Mouse (Mus musculus): ENCODE data around the gene Nufip2. TPM values are rescaled to one million over a fixed set of nuclear protein-coding genes. Genes with fewer than 3 reads are reported as not detected.
A peak's percentile ranks its signal among the peaks of the same experiment; 100 is the strongest.

The Nufip2 gene
- polyA plus RNA-seq, 1 experiment from 2014 or later: 4.7 TPM

- Histone ChIP-seq H3K36me3 (replicated peaks) (no peaks in the 10 kb centered on the region), H3K9ac (no peak overlapping the region), H3K4me2 (no peak overlapping the region), H3K9me3 (no peaks in the 10 kb centered on the region), H3K27ac (no peak overlapping the region), H3K4me1 (no peaks in the 10 kb centered on the region), H3K27me3 (replicated peaks) (no peaks in the 10 kb centered on the region), H3K4me3 (no peak overlapping the region)
- ATAC-seq (replicated peaks): no peak
- WGBS: 59% methylated on average over 4 of the region's 4 CpGs
Observed at GRCm38 (mm10) chr11:77673428-77673991, 12.4 kb upstream of the Nufip2 start.

DNA sequence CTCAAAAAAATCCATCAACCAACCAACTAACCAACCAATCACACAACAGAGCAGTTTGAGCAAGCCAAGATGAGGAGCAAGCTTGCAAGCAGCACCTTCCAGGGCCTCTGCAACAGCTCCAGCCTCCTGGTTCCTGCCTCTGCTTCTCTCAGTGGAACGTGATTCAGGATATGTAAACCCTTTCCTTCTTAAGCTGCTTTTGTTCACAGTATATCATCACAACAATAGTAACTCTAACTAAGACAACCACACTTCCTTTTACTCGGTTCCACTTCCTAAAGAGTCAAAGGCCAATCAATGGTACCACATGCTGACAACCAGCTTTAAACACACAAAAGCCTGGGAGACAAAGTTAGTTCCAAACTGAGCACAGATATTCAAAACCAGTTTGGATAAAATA, 5.9 kb upstream of the Nufip2 start:
- Histone ChIP-seq H3K4me1 (peaks cover 4% of the 10 kb centered on the region; the same call in 1 of the 2 replicates), H3K27me3 (replicated peaks) (no peaks in the 10 kb centered on the region), H3K27ac (no peak overlapping the region), H3K36me3 (replicated peaks) (no peaks in the 10 kb centered on the region), H3K4me3 (no peak overlapping the region), H3K4me2 (no peak overlapping the region), H3K9me3 (no peaks in the 10 kb centered on the region), H3K9ac (no peak overlapping the region)
- ATAC-seq (replicated peaks): no peak
- WGBS: 5% methylated on average over 2 of the region's 2 CpGs

DNA sequence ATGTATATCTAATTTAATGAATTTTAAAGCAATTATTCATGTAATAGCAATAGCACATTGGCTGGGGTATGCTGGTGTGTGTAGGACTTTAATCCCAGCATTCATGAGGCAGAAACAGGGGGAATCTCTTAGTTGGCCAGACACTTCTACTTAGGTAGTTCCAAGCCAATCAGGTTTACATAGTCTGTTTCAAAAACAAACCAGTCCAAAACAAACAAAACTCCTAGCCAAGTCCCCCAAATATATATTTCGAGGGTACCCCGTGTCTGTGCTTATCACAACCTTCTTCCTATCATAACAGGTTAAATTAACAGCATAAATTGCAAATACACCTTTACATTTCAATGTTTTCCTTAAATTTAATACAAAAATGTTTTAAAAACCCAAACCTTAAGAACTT, 1.1 kb upstream of the Nufip2 start:
- Histone ChIP-seq H3K4me2 (peak overlapping the region; percentile 62; the same call in 1 of the 2 replicates), H3K36me3 (replicated peaks) (no peaks in the 10 kb centered on the region), H3K9ac (no peak overlapping the region), H3K27ac (no peak overlapping the region), H3K27me3 (replicated peaks) (no peaks in the 10 kb centered on the region), H3K9me3 (no peaks in the 10 kb centered on the region), H3K4me1 (peaks cover 14% of the 10 kb centered on the region), H3K4me3 (no peak overlapping the region)
- WGBS: 68% methylated on average over 2 of the region's 2 CpGs
- ATAC-seq (replicated peaks): no peak

DNA sequence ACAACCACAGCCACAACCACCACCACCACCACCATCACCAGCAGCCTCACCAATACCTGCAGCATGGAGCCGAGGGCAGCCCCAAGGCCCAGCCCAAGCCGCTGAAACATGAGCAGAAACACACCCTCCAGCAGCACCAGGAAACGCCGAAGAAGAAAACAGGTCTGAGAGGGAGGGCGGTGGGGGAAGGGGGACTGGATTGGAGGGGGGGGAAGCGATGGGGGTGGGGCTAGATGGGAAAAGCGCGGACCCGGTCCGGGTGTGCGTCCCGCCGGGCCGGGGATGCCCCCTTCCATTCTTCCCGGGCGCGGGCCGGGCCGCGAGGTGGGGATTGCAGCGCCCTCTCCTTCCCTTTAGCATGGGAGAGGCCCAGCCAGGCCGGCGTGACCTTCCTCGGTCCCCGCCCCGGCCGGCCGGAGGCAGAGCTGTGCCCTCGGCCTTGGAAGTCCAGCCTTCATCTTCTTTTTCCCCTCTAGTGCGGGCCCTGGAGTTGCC, 438 bp downstream of the Nufip2 start:
- peak; percentile 70 for ATAC-seq (replicated peaks)
- H3K27ac ChIP-seq: peak overlapping the region; percentile 94
- no peaks in the 10 kb centered on the region for H3K27me3 ChIP-seq (replicated peaks)
- peak overlapping the region; percentile 79 for H3K9ac ChIP-seq
- no peaks in the 10 kb centered on the region for H3K9me3 ChIP-seq
- H3K4me2 ChIP-seq: peak overlapping the region; percentile 62
- peaks cover 17% of the 10 kb centered on the region for H3K4me1 ChIP-seq
- H3K36me3 ChIP-seq (replicated peaks): no peaks in the 10 kb centered on the region; the same call in 1 of the 2 replicates
- H3K4me3 ChIP-seq: peak overlapping the region; percentile 66
- under 1% methylated on average over 30 of the region's 30 CpGs for WGBS

DNA sequence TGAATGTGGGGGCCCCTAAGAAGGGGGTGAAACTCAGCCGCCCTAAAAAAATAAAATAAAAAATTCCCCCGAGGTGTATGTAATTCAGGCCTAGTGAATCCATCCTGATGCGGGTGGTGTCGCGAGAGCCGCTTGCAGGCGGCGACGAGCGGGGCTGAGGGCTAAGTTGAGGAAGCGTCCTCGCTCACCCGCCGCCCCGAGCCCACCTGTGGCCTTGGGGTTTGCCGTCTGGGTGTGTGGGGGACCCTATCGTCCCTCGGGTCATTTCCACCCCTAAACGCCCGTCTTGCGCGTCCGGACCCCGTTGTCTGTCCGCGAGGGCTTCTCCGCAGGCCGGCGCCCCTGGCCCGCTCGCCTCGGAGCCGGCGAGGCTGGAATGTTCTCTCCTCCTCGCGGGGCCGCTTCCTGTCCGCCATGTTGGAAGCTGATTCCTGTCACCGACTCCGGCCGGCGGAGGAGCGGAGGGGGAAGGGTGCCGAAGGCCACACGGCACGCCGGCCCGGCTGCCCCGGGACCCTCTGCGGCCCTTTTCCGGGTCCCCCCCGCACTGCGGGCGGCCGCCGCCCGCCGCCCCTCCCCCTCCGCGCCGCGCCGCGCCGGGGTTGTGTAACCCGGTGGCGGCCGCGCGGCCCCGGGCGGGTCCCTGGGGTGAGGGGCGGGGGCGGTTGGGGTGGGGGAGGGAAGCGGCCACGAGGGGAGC, 1.0 kb downstream of the Nufip2 start:
- peaks cover 17% of the 10 kb centered on the region for H3K4me1 ChIP-seq
- no peaks in the 10 kb centered on the region for H3K27me3 ChIP-seq (replicated peaks)
- H3K27ac ChIP-seq: peak overlapping the region; percentile 94
- under 1% methylated on average over 52 of the region's 76 CpGs for WGBS
- ATAC-seq (replicated peaks): peak; percentile 7; the same call in 1 of the 2 replicates
- peak overlapping the region; percentile 62 for H3K4me2 ChIP-seq
- peak overlapping the region; percentile 66 for H3K4me3 ChIP-seq
- peak overlapping the region; percentile 79 for H3K9ac ChIP-seq
- peaks cover 1% of the 10 kb centered on the region; the same call in 1 of the 2 replicates for H3K36me3 ChIP-seq (replicated peaks)
- no peaks in the 10 kb centered on the region for H3K9me3 ChIP-seq

GRCm38 (mm10) chr11:77687541-77688131, 1.7 kb downstream of the Nufip2 start:
- H3K9ac ChIP-seq: peak overlapping the region; percentile 79
- WGBS: 0% methylated on average over 29 of the region's 40 CpGs
- peak overlapping the region; percentile 66 for H3K4me3 ChIP-seq
- H3K27ac ChIP-seq: peak overlapping the region; percentile 94
- no peak for ATAC-seq (replicated peaks)
- no peaks in the 10 kb centered on the region for H3K27me3 ChIP-seq (replicated peaks)
- no peaks in the 10 kb centered on the region for H3K9me3 ChIP-seq
- peaks cover 22% of the 10 kb centered on the region for H3K4me1 ChIP-seq
- peaks cover 8% of the 10 kb centered on the region for H3K36me3 ChIP-seq (replicated peaks)
- H3K4me2 ChIP-seq: peak overlapping the region; percentile 62

GRCm38 (mm10) chr11:77693026-77693425, 7.1 kb downstream of the Nufip2 start:
- no peaks in the 10 kb centered on the region for H3K27me3 ChIP-seq (replicated peaks)
- peaks cover 34% of the 10 kb centered on the region for H3K4me1 ChIP-seq
- peaks cover 27% of the 10 kb centered on the region for H3K36me3 ChIP-seq (replicated peaks)
- 93% methylated on average over 3 of the region's 3 CpGs for WGBS
- no peak overlapping the region for H3K27ac ChIP-seq
- H3K4me3 ChIP-seq: no peak overlapping the region
- no peaks in the 10 kb centered on the region for H3K9me3 ChIP-seq
- no peak overlapping the region for H3K9ac ChIP-seq
- H3K4me2 ChIP-seq: no peak overlapping the region
- no peak for ATAC-seq (replicated peaks)

DNA sequence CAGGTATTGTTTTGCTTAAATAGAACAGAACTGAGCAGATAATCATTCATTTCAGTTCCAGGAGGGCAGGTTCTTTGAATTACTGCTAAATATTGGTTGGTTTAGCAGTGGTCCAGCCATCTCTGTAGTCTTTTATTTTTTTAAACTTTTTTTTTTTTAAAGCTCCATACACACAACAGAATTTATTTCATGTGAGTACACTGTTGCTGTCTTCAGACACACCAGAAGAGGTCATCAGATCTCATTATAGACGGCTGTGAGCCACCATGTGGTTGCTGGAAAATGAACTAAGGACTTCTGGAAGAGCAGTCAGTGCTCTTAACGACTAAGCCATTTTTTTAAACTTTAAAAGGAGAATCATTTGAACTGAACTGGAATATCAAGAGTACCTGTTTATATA, 11.3 kb downstream of the Nufip2 start:
- peaks cover 20% of the 10 kb centered on the region for H3K4me1 ChIP-seq
- no peaks in the 10 kb centered on the region for H3K27me3 ChIP-seq (replicated peaks)
- no peak overlapping the region for H3K9ac ChIP-seq
- whole genome bisulfite sequencing: 68% methylated on average over 2 of the region's 2 CpGs
- H3K27ac ChIP-seq: no peak overlapping the region
- no peak for ATAC-seq (replicated peaks)
- H3K36me3 ChIP-seq (replicated peaks): peaks cover 23% of the 10 kb centered on the region
- H3K4me3 ChIP-seq: no peak overlapping the region
- no peak overlapping the region for H3K4me2 ChIP-seq
- H3K9me3 ChIP-seq: no peaks in the 10 kb centered on the region

- 95% methylated on average over 3 of the region's 3 CpGs for WGBS
- no peaks in the 10 kb centered on the region for H3K4me1 ChIP-seq
- no peak for ATAC-seq (replicated peaks)
Observed at GRCm38 (mm10) chr11:77705920-77706319, 20.0 kb downstream of the Nufip2 start.

DNA sequence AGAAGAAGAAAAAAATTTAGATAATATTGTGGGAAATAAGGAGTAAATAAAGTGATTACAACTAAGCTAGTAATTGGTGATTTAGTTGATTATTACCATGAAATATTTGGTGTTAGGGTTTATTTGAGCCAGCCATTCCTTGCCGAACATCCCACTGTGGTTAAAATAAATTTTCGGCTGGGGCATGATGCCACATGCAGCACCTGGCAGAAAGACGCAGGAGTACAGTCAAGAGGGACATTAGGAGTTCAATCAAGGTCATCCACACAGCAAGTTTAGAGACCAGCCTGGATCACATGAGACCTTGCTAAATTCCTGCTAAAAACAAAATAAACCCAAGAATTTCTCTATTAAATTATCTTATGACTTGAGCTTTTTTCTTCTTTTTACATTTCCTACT, 23.1 kb downstream of the Nufip2 start:
- H3K4me1 ChIP-seq: no peaks in the 10 kb centered on the region
- H3K27me3 ChIP-seq (replicated peaks): no peaks in the 10 kb centered on the region
- no peaks in the 10 kb centered on the region for H3K9me3 ChIP-seq
- no peak overlapping the region for H3K9ac ChIP-seq
- peaks cover 6% of the 10 kb centered on the region; the same call in 1 of the 2 replicates for H3K36me3 ChIP-seq (replicated peaks)
- ATAC-seq (replicated peaks): no peak
- no peak overlapping the region for H3K4me2 ChIP-seq
- no peak overlapping the region for H3K27ac ChIP-seq
- no peak overlapping the region for H3K4me3 ChIP-seq
- WGBS: 81% methylated on average over 3 of the region's 3 CpGs

More at GRCm38 (mm10) chr11:77705920-77706319, 20.0 kb downstream of the Nufip2 start:
- H3K9ac ChIP-seq: no peak overlapping the region
- no peak overlapping the region for H3K4me3 ChIP-seq
- peaks cover 6% of the 10 kb centered on the region; the same call in 1 of the 2 replicates for H3K36me3 ChIP-seq (replicated peaks)
- no peaks in the 10 kb centered on the region for H3K27me3 ChIP-seq (replicated peaks)
- no peaks in the 10 kb centered on the region for H3K9me3 ChIP-seq
- H3K4me2 ChIP-seq: no peak overlapping the region
- no peak overlapping the region for H3K27ac ChIP-seq

DNA sequence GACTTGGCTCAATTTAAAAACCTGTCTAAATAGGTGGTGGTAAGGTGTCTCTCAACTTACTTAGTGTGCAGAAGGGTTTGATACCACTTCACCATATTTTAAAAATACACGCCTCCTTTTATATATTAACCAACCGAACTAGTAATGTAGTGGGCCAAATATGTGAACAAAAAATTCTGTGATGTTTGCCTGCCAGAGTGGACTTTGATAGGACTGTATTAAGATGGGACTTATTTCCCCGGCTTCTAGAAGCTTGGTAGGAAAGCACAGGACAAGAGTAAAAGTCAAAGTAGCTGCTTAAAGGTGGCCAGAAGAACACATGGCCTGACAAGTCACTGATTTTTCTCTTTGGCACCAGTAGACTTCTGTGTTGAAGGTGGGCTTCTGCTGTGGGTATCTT, 27.8 kb downstream of the Nufip2 start:
- 95% methylated on average over 3 of the region's 3 CpGs for WGBS
- no peak overlapping the region for H3K27ac ChIP-seq
- no peaks in the 10 kb centered on the region for H3K27me3 ChIP-seq (replicated peaks)

GRCm38 (mm10) chr11:77719055-77719454, 33.1 kb downstream of the Nufip2 start:
- WGBS: 96% methylated on average over 2 of the region's 2 CpGs
- Histone ChIP-seq H3K9ac (no peak overlapping the region), H3K36me3 (replicated peaks) (no peaks in the 10 kb centered on the region), H3K4me2 (no peak overlapping the region), H3K4me3 (no peak overlapping the region), H3K4me1 (no peaks in the 10 kb centered on the region), H3K27ac (no peak overlapping the region), H3K27me3 (replicated peaks) (no peaks in the 10 kb centered on the region), H3K9me3 (no peaks in the 10 kb centered on the region)
- ATAC-seq (replicated peaks): no peak

More for the DNA sequence above, 27.8 kb downstream of the Nufip2 start:
- H3K4me1 ChIP-seq: no peaks in the 10 kb centered on the region
- ATAC-seq (replicated peaks): no peak
- H3K4me2 ChIP-seq: no peak overlapping the region
- no peak overlapping the region for H3K9ac ChIP-seq
- no peaks in the 10 kb centered on the region for H3K9me3 ChIP-seq
- H3K4me3 ChIP-seq: no peak overlapping the region
- H3K36me3 ChIP-seq (replicated peaks): no peaks in the 10 kb centered on the region; the same call in 1 of the 2 replicates
